Mouse (Mus musculus): ENCODE measurements around the gene Arl6ip4. TPM values are rescaled to one million over a fixed set of nuclear protein-coding genes. Genes with fewer than 3 reads are reported as not detected.

The Arl6ip4 gene
- polyA plus RNA-seq, 1 experiment from 2014 or later = 88.8 TPM

GRCm38 (mm10) chr5:124119204-124119603, 3.3 kb downstream of the Arl6ip4 start:
- H3K9me3 ChIP-seq (replicated peaks) = no peaks in the 10 kb centered on the region
- ATAC-seq (ENCODE audit: low FRiP score) = no peak
- WGBS = 81% methylated on average over 5 of the region's 5 CpGs

DNA sequence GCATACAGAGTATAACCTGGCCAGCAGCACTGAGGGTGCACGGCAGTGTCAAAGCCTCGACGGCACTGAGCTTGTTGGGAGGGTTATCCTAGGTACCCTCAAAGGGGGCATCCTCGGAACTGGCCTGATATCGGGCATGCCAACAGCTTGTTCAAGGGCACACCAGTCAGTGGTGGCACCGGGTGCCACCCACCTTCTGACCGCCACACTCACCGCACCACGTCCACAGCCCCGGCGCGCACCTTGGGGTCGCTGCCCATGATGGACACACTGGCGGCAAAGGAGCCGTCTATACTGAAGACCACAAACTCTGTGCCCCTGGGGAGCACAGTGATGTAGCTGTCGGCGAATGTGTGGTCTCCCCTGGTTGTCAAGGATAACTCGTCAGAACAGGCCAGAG, 6.5 kb downstream of the Arl6ip4 start:
- Histone ChIP-seq H3K4me1 (peaks cover 3% of the 10 kb centered on the region), H3K4me2 (replicated peaks) (no peak overlapping the region), H3K27ac (no peak overlapping the region), H3K36me3 (peaks cover 76% of the 10 kb centered on the region), H3K9me3 (replicated peaks) (no peaks in the 10 kb centered on the region), H3K9ac (no peak overlapping the region), H3K4me3 (no peak overlapping the region), H3K27me3 (no peaks in the 10 kb centered on the region)
- no peak for ATAC-seq (ENCODE audit: low FRiP score)
- 91% methylated on average over 18 of the region's 18 CpGs for WGBS

More at GRCm38 (mm10) chr5:124119204-124119603, 3.3 kb downstream of the Arl6ip4 start:
- Histone ChIP-seq H3K4me1 (peaks cover 22% of the 10 kb centered on the region), H3K9ac (no peak overlapping the region), H3K36me3 (peaks cover 65% of the 10 kb centered on the region), H3K27ac (no peak overlapping the region), H3K4me2 (replicated peaks) (no peak overlapping the region), H3K27me3 (no peaks in the 10 kb centered on the region), H3K4me3 (no peak overlapping the region)

- H3K9me3 ChIP-seq (replicated peaks) = no peaks in the 10 kb centered on the region
- no peak for ATAC-seq (ENCODE audit: low FRiP score)
- H3K36me3 ChIP-seq = peaks cover 76% of the 10 kb centered on the region
- no peak overlapping the region for H3K27ac ChIP-seq
- H3K4me2 ChIP-seq (replicated peaks) = no peak overlapping the region
- no peaks in the 10 kb centered on the region for H3K4me1 ChIP-seq
- H3K27me3 ChIP-seq = no peaks in the 10 kb centered on the region
- no peak overlapping the region for H3K4me3 ChIP-seq
- no peak overlapping the region for H3K9ac ChIP-seq
- WGBS = 89% methylated on average over 11 of the region's 11 CpGs
These were observed 9.2 kb downstream of the Arl6ip4 start for GRCm38 (mm10) chr5:124125093-124125492.

DNA sequence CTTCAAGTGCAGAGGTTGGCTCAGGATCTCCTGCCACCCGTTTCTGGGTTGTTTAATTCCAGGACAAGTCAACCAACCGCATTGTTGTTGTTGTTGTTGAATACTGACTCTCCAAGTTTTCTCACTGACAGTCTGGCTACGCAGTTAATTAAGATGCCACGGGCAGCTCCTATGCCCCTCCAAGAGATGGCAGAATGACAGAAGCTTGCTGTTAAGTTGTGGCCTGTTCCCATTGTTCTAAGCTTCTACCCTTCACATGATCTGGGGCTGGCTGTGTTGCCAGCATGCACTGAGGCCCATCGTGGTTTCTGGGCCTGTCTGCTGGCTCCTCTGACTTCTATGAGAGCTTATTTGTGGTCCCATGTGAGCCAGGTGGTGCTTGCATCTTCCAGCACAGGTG, 18.4 kb downstream of the Arl6ip4 start:
- WGBS = 89% methylated on average over 5 of the region's 5 CpGs
- no peak for ATAC-seq (ENCODE audit: low FRiP score)
- Histone ChIP-seq H3K4me3 (no peak overlapping the region), H3K27me3 (no peaks in the 10 kb centered on the region), H3K27ac (no peak overlapping the region), H3K9me3 (replicated peaks) (no peaks in the 10 kb centered on the region), H3K36me3 (peaks cover 29% of the 10 kb centered on the region), H3K9ac (no peak overlapping the region), H3K4me2 (replicated peaks) (no peak overlapping the region), H3K4me1 (no peaks in the 10 kb centered on the region)

DNA sequence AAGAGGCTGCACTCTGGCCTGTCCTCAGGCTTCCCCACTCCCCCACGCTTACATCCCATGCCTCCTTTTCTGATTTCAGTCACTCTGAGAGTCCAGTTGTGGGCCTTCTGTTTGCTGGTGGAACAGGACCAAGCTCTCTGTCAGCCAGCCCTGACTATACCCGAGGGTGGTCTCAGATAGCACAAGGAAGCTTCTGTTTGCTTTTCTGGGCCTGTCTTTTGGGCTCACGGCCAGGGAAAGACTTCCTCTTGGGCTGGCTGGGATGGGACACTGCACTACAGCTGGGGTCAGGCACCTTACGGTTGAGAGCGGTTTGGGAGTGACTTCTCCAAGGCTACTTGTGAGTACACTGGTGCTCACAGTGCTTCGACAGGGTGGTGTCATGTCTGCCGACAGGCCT, 22.2 kb downstream of the Arl6ip4 start:
- H3K27ac ChIP-seq = no peak overlapping the region
- H3K36me3 ChIP-seq = peaks cover 20% of the 10 kb centered on the region
- 84% methylated on average over 7 of the region's 7 CpGs for WGBS
- H3K4me2 ChIP-seq (replicated peaks) = no peak overlapping the region
- H3K27me3 ChIP-seq = no peaks in the 10 kb centered on the region
- peaks cover 3% of the 10 kb centered on the region; the same call in 1 of the 2 replicates for H3K9me3 ChIP-seq (replicated peaks)
- no peak overlapping the region for H3K4me3 ChIP-seq
- no peaks in the 10 kb centered on the region for H3K4me1 ChIP-seq
- no peak for ATAC-seq (ENCODE audit: low FRiP score)
- peak overlapping the region; percentile 23; the same call in 1 of the 2 replicates for H3K9ac ChIP-seq

DNA sequence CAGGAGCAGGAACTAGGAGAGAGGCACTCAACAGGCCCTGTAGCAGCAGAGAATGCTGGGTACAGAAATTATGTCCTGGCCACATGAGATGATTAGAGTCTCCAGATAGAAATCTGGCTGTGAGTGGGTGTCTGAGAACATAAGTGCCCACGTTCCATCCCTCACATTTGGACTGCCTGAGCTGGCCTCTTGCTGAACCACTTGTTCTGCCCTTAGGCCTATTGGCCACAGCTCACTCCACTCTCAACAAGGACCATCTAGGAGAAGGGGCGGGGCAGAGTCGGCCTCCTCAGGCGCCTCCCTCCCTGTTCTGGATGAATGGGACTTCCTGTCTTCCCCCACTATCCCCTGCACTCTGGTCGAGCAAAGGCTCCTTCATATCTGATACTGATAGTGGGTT, 33.1 kb downstream of the Arl6ip4 start:
- no peaks in the 10 kb centered on the region for H3K9me3 ChIP-seq (replicated peaks)
- H3K4me3 ChIP-seq = no peak overlapping the region
- H3K4me2 ChIP-seq (replicated peaks) = no peak overlapping the region
- whole genome bisulfite sequencing = 62% methylated on average over 5 of the region's 5 CpGs
- no peak overlapping the region for H3K9ac ChIP-seq
- no peaks in the 10 kb centered on the region for H3K4me1 ChIP-seq
- H3K27ac ChIP-seq = no peak overlapping the region
- ATAC-seq (ENCODE audit: low FRiP score) = no peak
- no peaks in the 10 kb centered on the region for H3K27me3 ChIP-seq
- H3K36me3 ChIP-seq = 0 out of 2 replicates have a peak, but pooled peaks cover 10% of the 10 kb centered on the region

DNA sequence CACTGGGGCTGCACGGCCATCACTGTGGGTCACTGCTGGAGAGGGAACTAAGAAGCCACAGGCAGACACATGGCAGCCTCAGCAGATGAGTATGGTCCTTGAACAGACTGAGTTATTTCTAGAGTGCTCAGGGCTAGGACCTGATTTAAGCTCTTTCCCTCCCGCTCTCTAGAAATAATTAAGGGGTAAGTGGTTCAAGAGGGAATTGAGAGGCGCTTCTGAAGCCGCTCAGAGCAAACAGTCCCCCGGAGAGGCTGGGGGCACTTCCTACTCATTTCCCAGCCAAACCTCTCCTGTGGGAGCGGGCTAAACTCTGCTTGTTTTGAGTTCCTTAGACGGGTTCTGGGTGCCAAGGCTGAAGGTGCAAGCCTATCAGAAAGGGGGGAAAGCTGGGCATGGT, 35.0 kb downstream of the Arl6ip4 start:
- no peak for ATAC-seq (ENCODE audit: low FRiP score)
- 85% methylated on average over 7 of the region's 7 CpGs for WGBS
- Histone ChIP-seq H3K9me3 (replicated peaks) (no peaks in the 10 kb centered on the region), H3K36me3 (0 out of 2 replicates have a peak, but pooled peaks cover 10% of the 10 kb centered on the region), H3K4me1 (no peaks in the 10 kb centered on the region), H3K27ac (no peak overlapping the region), H3K9ac (no peak overlapping the region), H3K4me2 (replicated peaks) (no peak overlapping the region), H3K27me3 (no peaks in the 10 kb centered on the region), H3K4me3 (no peak overlapping the region)

DNA sequence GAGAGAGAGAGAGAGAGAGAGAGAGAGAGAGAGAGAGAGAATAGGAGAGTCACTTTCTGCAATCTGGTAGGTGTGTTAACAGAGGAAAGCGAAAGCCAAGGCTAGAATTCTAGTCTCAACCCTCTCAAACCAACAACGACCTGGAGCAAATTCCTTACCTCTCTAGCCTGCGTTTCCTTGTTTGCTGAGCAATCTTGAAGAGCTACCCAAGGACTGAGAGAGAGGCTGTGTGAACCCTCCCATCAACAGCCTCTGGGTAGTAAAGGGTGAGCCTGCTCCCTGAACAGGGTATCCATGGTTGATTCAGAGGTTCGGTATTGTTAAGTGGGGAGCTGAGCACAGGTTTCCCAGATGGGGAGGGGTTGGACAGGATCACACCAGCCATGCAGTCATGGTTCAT, 36.8 kb downstream of the Arl6ip4 start:
- Histone ChIP-seq H3K27me3 (no peaks in the 10 kb centered on the region), H3K27ac (no peak overlapping the region), H3K4me1 (no peaks in the 10 kb centered on the region), H3K36me3 (0 out of 2 replicates have a peak, but pooled peaks cover 10% of the 10 kb centered on the region), H3K4me2 (replicated peaks) (no peak overlapping the region), H3K4me3 (no peak overlapping the region), H3K9ac (no peak overlapping the region), H3K9me3 (replicated peaks) (no peaks in the 10 kb centered on the region)
- 93% methylated on average over 4 of the region's 4 CpGs for WGBS
- no peak for ATAC-seq (ENCODE audit: low FRiP score)

- Histone ChIP-seq H3K4me1 (no peaks in the 10 kb centered on the region), H3K4me2 (replicated peaks) (no peak overlapping the region), H3K36me3 (0 out of 2 replicates have a peak, but pooled peaks cover 10% of the 10 kb centered on the region), H3K9me3 (replicated peaks) (no peaks in the 10 kb centered on the region), H3K4me3 (no peak overlapping the region), H3K9ac (no peak overlapping the region), H3K27ac (no peak overlapping the region), H3K27me3 (no peaks in the 10 kb centered on the region)
- no peak for ATAC-seq (ENCODE audit: low FRiP score)
- 80% methylated on average over 5 of the region's 5 CpGs for WGBS
These were observed 40.1 kb downstream of the Arl6ip4 start for GRCm38 (mm10) chr5:124155943-124156342.

DNA sequence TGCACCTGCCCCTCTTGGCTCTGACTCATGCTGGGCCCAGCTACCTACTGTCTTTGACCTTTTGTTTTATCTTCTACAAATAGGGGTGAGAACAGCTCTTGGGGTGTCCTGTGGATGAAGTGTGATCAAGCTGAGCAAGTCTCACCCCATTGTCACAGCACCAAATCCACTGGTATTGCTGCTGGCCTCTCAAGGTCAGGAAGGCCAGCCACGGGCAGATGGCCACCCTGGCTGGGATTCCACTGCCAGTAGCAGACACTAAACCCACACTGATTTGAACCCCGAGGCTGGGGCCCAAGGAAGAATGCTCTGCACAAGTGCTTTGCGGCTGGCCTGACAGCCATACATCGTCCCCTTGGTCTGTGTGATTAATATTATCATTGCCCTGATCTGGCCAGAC, 42.4 kb downstream of the Arl6ip4 start:
- no peaks in the 10 kb centered on the region for H3K9me3 ChIP-seq (replicated peaks)
- H3K36me3 ChIP-seq = no peaks in the 10 kb centered on the region
- no peak overlapping the region for H3K9ac ChIP-seq
- no peak overlapping the region for H3K4me3 ChIP-seq
- 75% methylated on average over 4 of the region's 4 CpGs for WGBS
- H3K27me3 ChIP-seq = no peaks in the 10 kb centered on the region
- H3K4me2 ChIP-seq (replicated peaks) = no peak overlapping the region
- no peak for ATAC-seq (ENCODE audit: low FRiP score)
- H3K27ac ChIP-seq = no peak overlapping the region
- peaks cover 14% of the 10 kb centered on the region for H3K4me1 ChIP-seq

GRCm38 (mm10) chr5:124159453-124159852, 43.6 kb downstream of the Arl6ip4 start:
- H3K4me2 ChIP-seq (replicated peaks) = no peak overlapping the region
- no peaks in the 10 kb centered on the region for H3K27me3 ChIP-seq
- no peak overlapping the region for H3K4me3 ChIP-seq
- H3K9ac ChIP-seq = no peak overlapping the region
- H3K9me3 ChIP-seq (replicated peaks) = no peaks in the 10 kb centered on the region
- no peaks in the 10 kb centered on the region for H3K36me3 ChIP-seq
- ATAC-seq (ENCODE audit: low FRiP score) = no peak
- peaks cover 24% of the 10 kb centered on the region for H3K4me1 ChIP-seq
- no peak overlapping the region for H3K27ac ChIP-seq
- whole genome bisulfite sequencing = 65% methylated on average over 7 of the region's 7 CpGs

DNA sequence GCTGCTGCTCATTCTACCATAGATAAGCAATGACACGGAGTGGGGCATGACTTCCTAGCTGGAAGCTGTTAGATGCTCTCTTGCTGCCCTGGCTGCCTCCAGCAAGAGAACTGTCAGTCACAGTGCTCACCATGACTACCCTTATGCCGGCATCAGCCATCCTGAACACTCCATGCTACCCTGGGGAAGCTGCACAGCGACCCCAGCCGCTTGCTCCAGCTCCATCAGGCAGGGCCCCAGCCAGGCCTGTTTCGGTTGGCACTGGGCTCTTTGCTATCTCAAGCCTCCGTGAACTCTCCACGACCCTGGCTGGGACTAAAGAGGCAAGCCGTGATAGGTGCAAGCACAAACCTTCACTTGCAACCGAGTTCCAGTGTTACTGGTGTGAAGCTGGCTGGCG, 45.9 kb downstream of the Arl6ip4 start:
- Histone ChIP-seq H3K9ac (no peak overlapping the region), H3K36me3 (no peaks in the 10 kb centered on the region), H3K4me3 (no peak overlapping the region), H3K4me1 (peaks cover 48% of the 10 kb centered on the region), H3K27me3 (no peaks in the 10 kb centered on the region), H3K27ac (peak overlapping the region; percentile 37; the same call in 1 of the 2 replicates), H3K4me2 (replicated peaks) (no peak overlapping the region), H3K9me3 (replicated peaks) (no peaks in the 10 kb centered on the region)
- peak; percentile 44; the same call in 1 of the 2 replicates for ATAC-seq (ENCODE audit: low FRiP score)
- 43% methylated on average over 10 of the region's 10 CpGs for WGBS

- Histone ChIP-seq H3K36me3 (no peaks in the 10 kb centered on the region), H3K27ac (peak overlapping the region; percentile 37; the same call in 1 of the 2 replicates), H3K27me3 (no peaks in the 10 kb centered on the region), H3K4me2 (replicated peaks) (no peak overlapping the region), H3K4me1 (peaks cover 56% of the 10 kb centered on the region), H3K9me3 (replicated peaks) (no peaks in the 10 kb centered on the region), H3K4me3 (no peak overlapping the region), H3K9ac (no peak overlapping the region)
- peak; percentile 26; the same call in 1 of the 2 replicates for ATAC-seq (ENCODE audit: low FRiP score)
- WGBS = 47% methylated on average over 5 of the region's 5 CpGs
These were observed 46.7 kb downstream of the Arl6ip4 start for GRCm38 (mm10) chr5:124162577-124162976.
